Mouse (Mus musculus) urinary bladder, postnatal 36 days (tissue): ENCODE measurements at regions not wholly inside any gene's neighbourhood (a gene's known extent, or its start where the extent isn't known, plus 50 kb on each side); places are given as distances from the start of the nearest gene placed in this dataset.
"Not testable (repeated sequence)": the region's sequence is repeated elsewhere in the genome, so short reads cannot be mapped to it uniquely, and the experiment has no call there.

ENCODE experiments used
- DNase-seq, 2 experiments: peaks; one replicate each; pipeline ENCODE4 v3.0.0; 2022; ENCODE audit warnings: low spot score in 2 of 2, mixed read lengths in 1 of 2

- no peak for DNase-seq
Measured at GRCm38 (mm10) chr3:8163030-8163429, 1446.9 kb downstream of the Zfp704 start.

DNA sequence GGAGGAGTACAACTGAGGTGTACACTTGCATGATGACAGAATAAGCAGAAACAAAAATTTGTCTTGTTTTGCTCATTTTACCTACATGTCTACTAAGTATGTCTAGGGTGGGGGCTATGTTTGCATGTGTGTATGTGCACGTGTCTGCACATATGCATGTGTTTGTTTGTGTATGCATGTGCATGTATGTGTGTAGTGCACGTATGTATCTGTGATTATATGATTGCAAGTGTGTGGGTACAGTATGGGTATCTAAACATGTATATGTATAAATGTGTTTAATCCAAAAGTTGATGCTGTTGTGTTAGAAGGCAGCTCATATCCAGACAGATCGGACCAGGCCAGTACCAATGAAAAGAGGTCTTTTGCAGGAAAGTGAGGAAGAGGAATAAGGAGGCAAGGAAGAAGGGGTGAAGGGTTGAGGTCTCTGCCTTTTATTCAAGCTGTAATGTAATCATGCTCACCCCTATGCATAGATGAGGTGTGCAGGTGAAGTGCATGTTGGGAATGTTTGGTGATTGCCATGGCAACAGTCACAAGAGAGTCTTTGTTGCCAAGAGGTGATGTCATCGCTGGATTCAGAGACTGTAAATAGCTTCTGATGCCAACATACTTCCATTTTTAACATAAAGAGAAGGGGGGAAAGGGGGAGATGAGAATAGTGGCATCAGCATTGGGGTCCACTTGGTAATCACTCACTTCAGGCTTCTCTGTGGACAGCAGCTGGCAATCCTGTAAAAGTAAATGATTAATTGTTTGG lies 1447.7 kb downstream of the Zfp704 start:
- DNase-seq = no peak

DNA sequence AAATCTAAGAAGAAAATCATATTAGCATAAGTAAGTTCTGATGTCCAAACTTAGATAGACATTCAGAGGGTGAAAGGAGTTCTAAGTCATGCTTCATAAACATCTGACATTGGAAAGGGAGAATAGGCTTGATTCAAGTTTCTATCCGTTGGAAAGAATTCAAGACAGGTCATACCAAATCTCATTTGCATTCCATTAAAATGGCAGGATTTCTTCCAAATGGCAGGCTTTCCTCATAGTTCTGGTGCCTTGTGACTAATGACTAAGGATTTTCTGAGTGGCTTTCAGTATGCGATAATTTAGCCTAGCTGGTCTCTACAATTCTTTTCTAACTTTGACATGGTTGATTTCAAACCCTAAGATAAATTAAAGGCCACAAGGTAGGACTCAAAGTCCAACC lies 1466.9 kb downstream of the Zfp704 start:
- DNase-seq = no peak

- no peak for DNase-seq
Measured at GRCm38 (mm10) chr3:8142190-8142589, 1467.7 kb downstream of the Zfp704 start.

DNA sequence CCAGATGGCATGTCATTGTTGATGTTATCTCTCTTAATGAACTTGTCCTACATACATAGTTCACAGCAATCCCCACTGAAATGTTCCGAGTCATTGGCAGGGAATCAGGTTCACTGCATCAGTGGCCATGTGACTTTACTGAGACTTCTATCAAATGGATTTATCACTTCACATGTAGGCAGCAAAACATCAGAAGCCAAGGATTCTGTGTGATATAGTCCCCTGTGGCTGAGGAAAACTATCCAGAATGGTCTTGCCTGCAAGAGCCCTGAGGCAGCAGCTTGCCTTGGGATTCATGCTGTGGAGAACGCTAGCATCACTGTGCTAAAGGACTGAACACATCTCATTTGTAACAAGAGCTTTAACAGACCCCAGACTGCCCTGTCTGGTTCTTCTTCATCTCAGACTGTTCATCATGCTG lies 1468.2 kb downstream of the Zfp704 start:
- no peak for DNase-seq

GRCm38 (mm10) chr3:8123641-8124040 lies 1486.2 kb downstream of the Zfp704 start:
- DNase-seq = not testable (repeated sequence)

- DNase-seq = no peak
Measured at GRCm38 (mm10) chr3:8123141-8123540, 1486.7 kb downstream of the Zfp704 start.

GRCm38 (mm10) chr3:8098291-8098690 lies 1478.0 kb upstream of the 1700008P02Rik start:
- no peak for DNase-seq

DNA sequence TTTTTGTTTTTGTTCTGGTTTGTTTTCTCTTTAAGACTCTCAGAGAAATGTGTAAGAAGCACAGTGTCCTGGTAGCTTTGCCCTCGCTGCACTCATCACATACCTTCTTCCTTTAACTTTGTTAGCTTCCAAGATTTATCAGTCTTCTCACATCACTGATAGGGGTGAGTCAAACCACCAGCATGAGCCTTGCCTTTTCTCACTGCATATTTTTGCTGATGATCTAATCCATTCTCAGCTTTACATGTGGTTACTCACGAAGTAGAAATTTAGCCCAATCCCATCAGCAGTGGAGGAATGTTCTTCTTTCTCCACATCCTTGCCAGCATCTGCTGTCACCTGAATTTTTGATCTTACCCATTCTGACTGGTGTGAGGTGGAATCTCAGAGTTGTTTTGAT lies 1464.5 kb upstream of the 1700008P02Rik start:
- no peak for DNase-seq

GRCm38 (mm10) chr3:8053711-8054110 lies 1433.5 kb upstream of the 1700008P02Rik start:
- no peak for DNase-seq

GRCm38 (mm10) chr3:8051167-8051566 lies 1430.9 kb upstream of the 1700008P02Rik start:
- DNase-seq = no peak

DNA sequence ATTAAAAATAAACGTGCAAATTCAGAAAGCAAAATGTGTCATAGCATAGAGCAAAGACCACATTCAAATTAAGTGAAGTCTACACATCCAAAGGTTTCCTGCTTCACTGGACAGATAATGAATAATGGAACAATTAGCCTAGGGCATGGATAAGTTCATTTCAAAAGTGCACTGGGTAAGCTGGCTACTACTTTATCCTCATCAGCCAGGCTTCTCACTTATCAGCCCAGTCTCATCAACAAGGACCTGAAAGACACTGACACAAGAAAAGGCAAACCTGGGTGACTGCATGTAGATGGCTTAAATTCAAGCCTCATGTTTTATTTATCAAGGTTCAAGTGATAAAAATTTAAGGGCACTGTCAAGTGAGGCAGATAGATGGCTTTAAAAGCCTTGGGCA lies 1429.5 kb upstream of the 1700008P02Rik start:
- no peak for DNase-seq

- no peak for DNase-seq
Measured at GRCm38 (mm10) chr3:8046348-8046747, 1426.1 kb upstream of the 1700008P02Rik start.

GRCm38 (mm10) chr3:8036697-8037096 lies 1416.5 kb upstream of the 1700008P02Rik start:
- DNase-seq = no peak

DNA sequence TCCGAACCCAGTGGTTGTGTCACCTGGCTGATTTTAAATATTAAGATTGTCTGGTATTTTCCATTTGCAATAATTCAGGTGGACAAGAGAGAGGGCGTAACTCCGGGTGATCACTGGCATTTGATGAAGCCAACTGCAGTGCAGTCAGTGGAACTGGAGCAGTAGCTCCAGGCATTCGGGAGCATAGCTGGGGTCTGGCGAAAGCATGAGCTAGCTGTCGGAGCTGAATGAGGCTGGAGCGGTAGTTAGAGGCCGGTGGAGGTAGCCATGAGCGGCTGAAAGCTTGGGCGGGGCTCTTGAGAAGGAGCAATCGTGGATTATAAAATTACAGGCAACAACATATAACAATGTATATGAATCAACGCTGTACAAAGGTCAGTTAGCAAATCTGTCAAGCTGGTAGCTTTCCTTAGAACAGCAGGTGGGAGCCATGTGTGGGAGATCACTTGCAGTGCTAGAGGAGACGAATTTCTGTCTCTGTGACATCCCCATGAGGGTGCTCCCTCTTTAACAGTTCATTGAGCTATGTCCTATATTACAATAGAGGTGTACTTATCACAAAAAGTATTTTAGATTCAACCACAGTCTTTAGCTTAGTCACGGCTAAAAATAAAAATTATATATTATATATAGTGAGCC lies 1415.0 kb upstream of the 1700008P02Rik start:
- no peak for DNase-seq

- DNase-seq = no peak
Measured at GRCm38 (mm10) chr3:8026325-8027017, 1406.2 kb upstream of the 1700008P02Rik start.

- DNase-seq = no peak
Measured at GRCm38 (mm10) chr3:8022654-8023053, 1402.4 kb upstream of the 1700008P02Rik start.

DNA sequence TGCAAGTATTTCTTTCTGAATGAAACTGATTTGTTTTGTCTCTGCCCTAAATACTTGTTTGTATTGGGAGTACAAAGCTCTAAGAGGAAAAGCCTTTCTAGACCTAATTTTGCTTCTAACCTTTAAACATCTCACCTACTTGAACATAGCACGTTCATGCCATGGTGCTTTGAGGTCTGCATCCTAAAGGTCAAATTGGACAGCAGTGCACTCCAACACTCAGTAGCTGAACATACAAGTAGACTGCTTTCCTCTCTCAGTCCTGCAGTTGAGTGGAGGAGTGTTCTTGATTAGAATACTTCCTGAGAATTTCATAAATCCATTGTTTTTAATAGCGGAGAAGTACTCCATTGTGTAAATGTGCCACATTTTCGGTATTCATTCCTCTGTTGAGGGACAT lies 1397.2 kb upstream of the 1700008P02Rik start:
- DNase-seq = no peak

- no peak for DNase-seq
Measured at GRCm38 (mm10) chr3:8016945-8017344, 1396.7 kb upstream of the 1700008P02Rik start.

GRCm38 (mm10) chr3:8009966-8010365 lies 1389.7 kb upstream of the 1700008P02Rik start:
- no peak for DNase-seq

DNA sequence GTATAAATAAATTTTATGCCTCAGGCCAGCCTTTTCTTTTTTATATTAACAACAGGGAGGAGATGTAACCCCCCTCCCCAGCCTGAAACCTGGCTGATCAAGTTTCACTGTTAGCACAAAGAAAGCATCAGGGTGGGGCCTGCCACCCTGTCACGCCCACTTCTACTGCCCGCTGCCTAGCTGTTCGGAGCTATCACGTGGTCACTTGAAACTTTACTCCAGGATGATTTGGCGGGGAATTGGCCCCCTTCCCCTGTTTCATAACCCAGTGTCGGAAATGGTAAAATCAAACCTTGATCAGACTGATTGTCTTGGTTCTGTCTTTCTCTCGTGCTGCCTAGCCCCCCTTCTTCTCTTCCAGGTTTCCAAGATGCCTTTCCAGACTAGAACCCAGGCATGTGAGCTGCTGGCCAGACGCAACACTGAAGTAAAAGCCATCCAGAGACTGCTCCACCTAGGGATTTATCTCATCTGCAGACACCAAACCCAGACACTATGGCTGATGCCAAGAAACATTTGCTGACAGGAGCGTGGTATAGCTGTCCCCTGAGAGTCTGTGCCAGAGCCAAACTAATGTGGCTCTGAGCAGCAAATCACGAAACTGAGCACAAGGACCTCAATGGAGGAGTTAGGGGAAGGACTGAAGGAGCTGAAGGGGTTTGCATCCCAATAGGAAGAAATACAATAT lies 1386.6 kb upstream of the 1700008P02Rik start:
- no peak for DNase-seq

DNA sequence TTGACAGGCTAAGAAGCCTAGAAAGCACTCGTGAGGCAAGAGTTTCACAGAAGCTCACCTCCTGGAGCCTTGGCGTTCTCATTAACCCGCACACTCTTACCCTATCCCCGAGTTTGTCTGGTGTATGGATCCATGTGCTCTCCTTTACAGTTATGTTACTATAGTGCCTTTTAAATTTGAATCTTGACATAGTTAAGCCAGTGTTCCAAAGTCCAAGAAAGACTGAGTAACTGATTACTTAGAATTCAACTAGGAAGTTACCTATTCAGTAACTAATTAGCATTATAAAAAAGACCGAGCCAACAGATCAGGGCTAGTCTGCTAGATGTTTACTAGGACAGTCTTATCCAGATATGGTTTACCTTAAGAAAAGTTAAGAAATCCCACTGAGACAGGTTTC lies 1386.0 kb upstream of the 1700008P02Rik start:
- DNase-seq = no peak
